ENCODE assay signal across 11 mouse cellular contexts in the genomic region with DNA sequence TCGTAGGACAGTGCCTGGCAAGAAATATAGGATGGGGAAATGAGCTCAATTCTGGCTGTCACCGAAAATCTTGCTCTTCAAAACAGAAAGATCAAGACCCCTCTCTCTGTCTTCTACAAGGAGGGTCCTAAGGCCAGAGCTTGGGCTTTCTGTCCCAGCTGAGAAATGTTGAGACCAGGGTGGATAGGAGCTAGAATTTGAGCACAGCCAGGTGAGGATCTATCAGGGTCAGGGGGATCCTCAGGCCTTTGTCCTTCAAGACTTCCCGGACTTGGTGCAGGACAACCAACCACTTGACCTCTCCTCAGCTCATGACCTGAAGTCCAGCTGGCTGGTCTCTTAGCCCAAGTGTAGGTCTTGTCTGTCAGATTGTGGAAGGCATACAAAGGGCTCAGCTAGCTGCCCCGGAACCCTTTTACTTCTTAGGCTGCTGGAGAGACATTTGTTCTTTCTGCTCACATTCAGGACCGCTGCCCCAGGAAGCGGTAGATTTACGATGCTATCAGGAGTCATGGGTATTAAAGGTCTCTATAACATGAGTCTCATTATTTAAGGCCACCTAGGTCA. TPM values are rescaled to one million over a fixed set of nuclear protein-coding genes. Genes with fewer than 3 reads are reported as not detected.
DNase-seq lines count a peak whose midpoint lies in the region; ATAC-seq and TF ChIP-seq lines count a peak whose summit lies in the region.
"Had no signal": no experiment of that assay in that cellular context is flagged by ENCODE, and none has a peak within 500 bp of the region (broad histone marks: within the 10 kb centered on the region; RNA-seq: fewer than 3 reads in every experiment).

No protein-coding gene starts in this region.

- H3K4me1 ChIP-seq in embryonic facial prominence, embryonic 12.5 days: peaks cover 26% of the 10 kb centered on the region
- H3K4me1 ChIP-seq in small intestine, adult 2 months (ENCODE audit: control insufficient read depth, insufficient read depth, insufficient read length, low read length): peaks cover 7% of the 10 kb centered on the region; the same call in 1 of the 2 replicates

- no peak for TF ChIP-seq POLR2A in small intestine, adult 2 months (IDR thresholded peaks at IDR 0.05; ENCODE audit: low read depth, low read length)

- no peaks in the 10 kb centered on the region for H3K27me3 ChIP-seq in embryonic facial prominence, embryonic 12.5 days
- no peaks in the 10 kb centered on the region for H3K27me3 ChIP-seq in small intestine, adult 2 months (ENCODE audit: control insufficient read depth, insufficient read depth, low read length)

- H3K4me2 ChIP-seq in embryonic facial prominence, embryonic 12.5 days (replicated peaks): no peak overlapping the region

- H3K27ac ChIP-seq in gastrocnemius, adult 2 months: peak overlapping the region; percentile 64
- H3K27ac ChIP-seq in layer of hippocampus, adult 2 months: peak overlapping the region; percentile 83
- peak overlapping the region; percentile 47; the same call in 1 of the 2 replicates for H3K27ac ChIP-seq in embryonic facial prominence, embryonic 12.5 days
- peak overlapping the region; percentile 79 for H3K27ac ChIP-seq in small intestine, adult 2 months (ENCODE audit: insufficient read depth, low read depth, low read length)
- H3K27ac ChIP-seq: liver, embryonic 14.5 days had no signal

- H3K4me3 ChIP-seq in gastrocnemius, adult 2 months: no peak overlapping the region
- H3K4me3 ChIP-seq in layer of hippocampus, adult 2 months: no peak overlapping the region
- no peak overlapping the region for H3K4me3 ChIP-seq in embryonic facial prominence, embryonic 12.5 days
- H3K4me3 ChIP-seq in small intestine, adult 2 months (ENCODE audit: low read depth, low read length): no peak overlapping the region

- peaks cover 33% of the 10 kb centered on the region for H3K36me3 ChIP-seq in embryonic facial prominence, embryonic 12.5 days
- peaks cover 13% of the 10 kb centered on the region; the same call in 1 of the 2 replicates for H3K36me3 ChIP-seq in small intestine, adult 2 months (ENCODE audit: control insufficient read depth, insufficient read depth, low read length)

- no peak for TF ChIP-seq CTCF in gastrocnemius, adult 2 months (IDR thresholded peaks at IDR 0.05)
- TF ChIP-seq CTCF in layer of hippocampus, adult 2 months (conservative IDR thresholded peaks at IDR 0.05): no peak
- TF ChIP-seq CTCF in small intestine, adult 2 months (IDR thresholded peaks at IDR 0.05; ENCODE audit: extremely low read depth, insufficient read length, insufficient replicate concordance, low read depth, low read length): no peak

- intact Hi-C loops in gastrocnemius, adult 2 months (cut with DNase I): loop anchor here (2.0 kb wide), 1 partner anchor 61 kb away; no protein-coding TSS in a partner anchor
- intact Hi-C loops in left cerebral cortex, postnatal 25 days (cut with DNase I): loop anchor here (1.0 to 5.0 kb wide), 3 partner anchors 13 to 71 kb away; a partner anchor contains a TSS

- WGBS in embryonic facial prominence, embryonic 12.5 days: 59% methylated on average over 7 of the region's 7 CpGs
- 60% methylated on average over 7 of the region's 7 CpGs for WGBS in small intestine, adult 2 months

- ATAC-seq in embryonic facial prominence, embryonic 12.5 days (ENCODE audit: insufficient number of reproducible peaks, insufficient read depth, low FRiP score, low TSS enrichment): no peak

- H3K9me3 ChIP-seq in embryonic facial prominence, embryonic 12.5 days: no peaks in the 10 kb centered on the region

- H3K9ac ChIP-seq in embryonic facial prominence, embryonic 12.5 days: no peak overlapping the region
- H3K9ac ChIP-seq: liver, embryonic 14.5 days had no signal

- no peak for DNase-seq in gastrocnemius, adult 2 months
- DNase-seq in gastrocnemius, adult 8-10 months (ENCODE audit: low spot score in 2 of 2): no peak
- no peak for DNase-seq in layer of hippocampus, adult 2 months (ENCODE audit: low spot score in 2 of 2)
- no peak for DNase-seq in layer of hippocampus, postnatal 36 days
- DNase-seq in urinary bladder, postnatal 10 days (ENCODE audit: low spot score): no peak
- DNase-seq in left cerebral cortex, postnatal 25 days (ENCODE audit: low spot score in 2 of 2): no peak
- DNase-seq: adrenal gland, postnatal 36 days had no signal

RNA-seq across cellular contexts. Expression of a gene that starts 12.6 kb away (rescaled TPM):
- 10 to 100 TPM; 33.2 to 42.6 TPM for total RNA-seq in gastrocnemius, adult 2 months (2021)
- total RNA-seq in gastrocnemius, adult 8-10 months (2022): 10 to 100 TPM; 32.9 to 39.2 (median 34.2) TPM
- total RNA-seq in layer of hippocampus, adult 2 months (2021): 10 to 100 TPM; 70.4 to 82.6 TPM
- 10 to 100 TPM; 73.6 to 80.1 TPM for total RNA-seq in layer of hippocampus, postnatal 36 days (2021)
- 138 and 152 TPM in 2 replicates for polyA plus RNA-seq in embryonic facial prominence, embryonic 12.5 days (2016; fragmentation: Nextera tagmentation; extraction: Ambion mirVana)
- polyA plus RNA-seq in small intestine, adult 2 months (2012; rRNA removed): 5.3 and 8.4 TPM in 2 replicates
- 10 to 100 TPM; 63.7 to 68.5 TPM for total RNA-seq in left cerebral cortex, postnatal 25 days (2021)

RNA-seq across cellular contexts. Expression of a gene that starts 13.4 kb away (rescaled TPM):
- under 1 TPM in 1 of 2 experiments, not detected in 1; 0.75 TPM for total RNA-seq in gastrocnemius, adult 2 months (2021)
- not detected for total RNA-seq in gastrocnemius, adult 8-10 months (2022)
- total RNA-seq in layer of hippocampus, adult 2 months (2021): not detected
- total RNA-seq in layer of hippocampus, postnatal 36 days (2021): not detected
- 1.5 and 1.7 TPM in 2 replicates for polyA plus RNA-seq in embryonic facial prominence, embryonic 12.5 days (2016; fragmentation: Nextera tagmentation; extraction: Ambion mirVana)
- polyA plus RNA-seq in small intestine, adult 2 months (2012; rRNA removed): 0.35 TPM in 1 of 2 replicates, not detected in the other
- not detected for total RNA-seq in left cerebral cortex, postnatal 25 days (2021)
- total RNA-seq: common myeloid progenitor, adult 5-6 weeks had no signal

RNA-seq across cellular contexts. Expression of a gene that starts 18.7 kb away (rescaled TPM):
- total RNA-seq in gastrocnemius, adult 2 months (2021): 10 to 100 TPM; 15.7 to 20.6 TPM
- total RNA-seq in gastrocnemius, adult 8-10 months (2022): 10 to 100 TPM; 15.8 to 17.2 (median 16.6) TPM
- total RNA-seq in layer of hippocampus, adult 2 months (2021): 10 to 100 TPM; 88.7 to 94.8 TPM
- total RNA-seq in layer of hippocampus, postnatal 36 days (2021): 10 to 100 TPM; 82.8 to 92.6 TPM
- 14.6 and 15.3 TPM in 2 replicates for polyA plus RNA-seq in embryonic facial prominence, embryonic 12.5 days (2016; fragmentation: Nextera tagmentation; extraction: Ambion mirVana)
- polyA plus RNA-seq in small intestine, adult 2 months (2012; rRNA removed): 11.8 and 12.0 TPM in 2 replicates
- total RNA-seq in left cerebral cortex, postnatal 25 days (2021): 10 to 100 TPM; 77.0 to 81.5 TPM

RNA-seq across cellular contexts. Expression of a gene that starts 57.9 kb away (rescaled TPM):
- total RNA-seq in gastrocnemius, adult 2 months (2021): 10 to 100 TPM; 40.3 to 41.6 TPM
- 10 to 100 TPM; 42.2 to 45.3 (median 44.1) TPM for total RNA-seq in gastrocnemius, adult 8-10 months (2022)
- total RNA-seq in layer of hippocampus, adult 2 months (2021): 100 to 1,000 TPM; 278 to 305 TPM
- 100 to 1,000 TPM; 288 to 305 TPM for total RNA-seq in layer of hippocampus, postnatal 36 days (2021)
- 75.4 and 84.3 TPM in 2 replicates for polyA plus RNA-seq in embryonic facial prominence, embryonic 12.5 days (2016; fragmentation: Nextera tagmentation; extraction: Ambion mirVana)
- polyA plus RNA-seq in small intestine, adult 2 months (2012; rRNA removed): 41.9 and 70.8 TPM in 2 replicates
- 100 to 1,000 TPM; 317 to 340 TPM for total RNA-seq in left cerebral cortex, postnatal 25 days (2021)
